Mouse (Mus musculus) heart, embryonic 13.5 days (tissue): ENCODE results near the gene Sdk2. TPM values are rescaled to one million over a fixed set of nuclear protein-coding genes. Genes with fewer than 3 reads are reported as not detected.

Experiments
- ATAC-seq: fragments of 200-750 bp; cut with Nextera tagmentation; 2 replicates; pipeline ENCODE4 v1.8.0; 2017; ENCODE audit warnings: moderate TSS enrichment; ENCODE audit not compliant: insufficient number of reproducible peaks, low FRiP score, low TSS enrichment; ENCODE audit errors: extremely low read depth
- H3K27ac ChIP-seq: fragments of 300-500 bp; sonication (generic); replicated peaks from 2 replicates; pipeline ENCODE4 v1.5.1; 2015; ENCODE audit warnings: moderate library complexity, mild to moderate bottlenecking, inconsistent platforms
- H3K27me3 ChIP-seq: fragments of 300-500 bp; sonication (generic); replicated peaks from 2 replicates; pipeline ENCODE4 v1.6.1; 2015; ENCODE audit warnings: mild to moderate bottlenecking, inconsistent platforms
- H3K36me3 ChIP-seq: fragments of 300-500 bp; sonication (generic); 2 replicates; pipeline ENCODE4 v1.6.1; 2015; ENCODE audit warnings: mild to moderate bottlenecking, inconsistent platforms
- H3K4me1 ChIP-seq: fragments of 300-500 bp; sonication (generic); 2 replicates; pipeline ENCODE4 v1.6.1; 2015; ENCODE audit warnings: inconsistent platforms
- H3K4me2 ChIP-seq: fragments of 300-500 bp; sonication (generic); 2 replicates; pipeline ENCODE4 v1.6.1; 2015; ENCODE audit warnings: inconsistent platforms, mild to moderate bottlenecking, moderate library complexity
- H3K4me3 ChIP-seq: fragments of 300-500 bp; sonication (generic); 2 replicates; pipeline ENCODE4 v1.5.1; 2015; ENCODE audit warnings: moderate library complexity, mild to moderate bottlenecking, inconsistent platforms
- H3K9ac ChIP-seq: fragments of 300-500 bp; sonication (generic); 2 replicates; pipeline ENCODE4 v1.6.1; 2015; ENCODE audit warnings: inconsistent platforms, mild to moderate bottlenecking, moderate library complexity
- H3K9me3 ChIP-seq: fragments of 300-500 bp; sonication (generic); 2 replicates; pipeline ENCODE4 v1.6.1; 2016; ENCODE audit warnings: inconsistent platforms
- WGBS: fragments of 180-500 bp; shearing (Covaris S2); methylation state at CpG from one replicate; pipeline ENCODE4 v1.1.7; 2015; ENCODE audit warnings: mixed read lengths; 5-methylcytosine and 5-hydroxymethylcytosine counted together
- polyA plus RNA-seq: library from polyadenylated mRNA; unstranded; fragments of >200 nt; fragmentation: Nextera tagmentation; extraction: Ambion mirVana; gene quantifications from 2 replicates; pipeline ENCODE4 v1.2.1, GENCODE M21; 2015

The Sdk2 gene
- polyA plus RNA-seq, 1 experiment from 2014 or later: 1.9 TPM

DNA sequence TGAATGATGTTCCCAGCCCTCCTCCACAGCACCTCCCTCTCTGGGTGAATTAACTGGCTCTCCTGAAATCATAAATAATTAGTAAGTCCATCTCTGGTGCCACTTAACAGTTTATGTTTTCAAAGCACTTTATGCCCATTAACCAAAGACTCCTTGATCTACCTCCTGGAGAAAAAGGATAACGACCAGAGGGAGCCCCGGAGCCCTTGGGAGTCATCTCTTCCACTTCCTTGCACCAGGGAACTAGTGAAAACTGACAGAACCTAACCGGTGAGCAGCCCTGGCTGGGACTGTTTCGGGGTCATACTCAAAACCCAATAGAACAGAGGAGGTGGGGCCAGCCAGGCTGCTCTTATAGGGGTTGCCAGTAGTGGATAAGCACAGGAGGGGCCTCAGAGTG lies 22.5 kb downstream of the Sdk2 start:
- Histone ChIP-seq H3K9ac (no peak overlapping the region), H3K4me3 (no peak overlapping the region), H3K36me3 (peaks cover 5% of the 10 kb centered on the region; the same call in 1 of the 2 replicates), H3K4me1 (peaks cover 70% of the 10 kb centered on the region), H3K27ac (no peak overlapping the region), H3K4me2 (no peak overlapping the region), H3K9me3 (peaks cover 5% of the 10 kb centered on the region), H3K27me3 (no peaks in the 10 kb centered on the region)
- 61% methylated on average over 4 of the region's 4 CpGs for WGBS
- no peak for ATAC-seq

DNA sequence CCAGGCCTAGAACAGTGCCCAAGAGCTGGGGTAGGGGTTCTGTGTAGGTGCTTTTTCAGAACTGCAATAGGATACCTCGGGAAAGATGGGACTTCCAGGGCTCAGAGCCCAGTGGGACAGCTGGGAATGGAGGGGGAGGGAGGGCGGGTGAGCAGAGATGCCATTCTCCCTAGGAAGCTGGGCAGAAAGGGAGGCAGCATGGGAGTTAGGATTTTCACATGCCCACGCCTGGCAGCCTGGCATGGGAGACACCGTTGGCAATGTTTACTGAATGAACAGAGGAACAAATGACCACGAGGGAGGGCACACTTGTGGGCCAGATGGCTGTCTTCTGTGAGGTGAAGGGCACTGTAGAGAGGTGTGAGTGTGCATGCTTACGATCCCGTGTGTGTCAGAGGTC lies 23.3 kb downstream of the Sdk2 start:
- H3K36me3 ChIP-seq: peaks cover 5% of the 10 kb centered on the region; the same call in 1 of the 2 replicates
- H3K27ac ChIP-seq: no peak overlapping the region
- no peaks in the 10 kb centered on the region for H3K27me3 ChIP-seq
- 64% methylated on average over 7 of the region's 7 CpGs for WGBS
- no peak overlapping the region for H3K4me3 ChIP-seq
- H3K9ac ChIP-seq: no peak overlapping the region
- H3K4me1 ChIP-seq: peaks cover 64% of the 10 kb centered on the region
- H3K9me3 ChIP-seq: peaks cover 5% of the 10 kb centered on the region
- no peak overlapping the region for H3K4me2 ChIP-seq
- ATAC-seq: no peak

GRCm38 (mm10) chr11:114040391-114041035 lies 26.3 kb downstream of the Sdk2 start:
- WGBS: 6% methylated on average over 10 of the region's 10 CpGs
- Histone ChIP-seq H3K4me2 (peak overlapping the region; percentile 50), H3K9me3 (no peaks in the 10 kb centered on the region), H3K36me3 (no peaks in the 10 kb centered on the region), H3K27ac (peak overlapping the region; percentile 91), H3K4me1 (peaks cover 63% of the 10 kb centered on the region), H3K4me3 (no peak overlapping the region; the same call in 1 of the 2 replicates), H3K9ac (peak overlapping the region; percentile 66), H3K27me3 (no peaks in the 10 kb centered on the region)
- ATAC-seq: peak; percentile 45; the same call in 1 of the 2 replicates

DNA sequence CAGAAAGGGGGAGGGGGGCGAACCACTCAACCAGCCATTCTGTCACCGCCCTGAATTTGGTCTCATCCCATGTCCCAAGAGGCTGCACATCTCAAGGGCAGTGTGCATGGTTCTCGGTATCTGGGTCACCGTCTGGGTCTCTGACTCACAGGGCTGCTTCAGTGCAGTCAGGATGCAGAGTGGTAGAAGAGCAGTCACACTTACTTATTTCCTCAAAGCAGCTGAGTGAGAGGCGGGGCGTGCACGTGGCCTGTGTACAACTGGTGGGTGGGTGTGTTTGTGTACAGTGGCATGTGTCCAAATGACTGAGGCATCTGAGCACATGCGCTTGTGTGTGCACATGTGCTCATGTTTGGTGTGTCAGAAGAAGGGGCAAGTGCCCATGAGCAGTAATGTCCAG lies 28.8 kb downstream of the Sdk2 start:
- Histone ChIP-seq H3K27me3 (no peaks in the 10 kb centered on the region), H3K4me1 (peaks cover 49% of the 10 kb centered on the region), H3K27ac (no peak overlapping the region), H3K4me3 (no peak overlapping the region), H3K9me3 (no peaks in the 10 kb centered on the region), H3K4me2 (no peak overlapping the region), H3K9ac (no peak overlapping the region), H3K36me3 (no peaks in the 10 kb centered on the region)
- WGBS: 49% methylated on average over 8 of the region's 8 CpGs
- no peak for ATAC-seq

DNA sequence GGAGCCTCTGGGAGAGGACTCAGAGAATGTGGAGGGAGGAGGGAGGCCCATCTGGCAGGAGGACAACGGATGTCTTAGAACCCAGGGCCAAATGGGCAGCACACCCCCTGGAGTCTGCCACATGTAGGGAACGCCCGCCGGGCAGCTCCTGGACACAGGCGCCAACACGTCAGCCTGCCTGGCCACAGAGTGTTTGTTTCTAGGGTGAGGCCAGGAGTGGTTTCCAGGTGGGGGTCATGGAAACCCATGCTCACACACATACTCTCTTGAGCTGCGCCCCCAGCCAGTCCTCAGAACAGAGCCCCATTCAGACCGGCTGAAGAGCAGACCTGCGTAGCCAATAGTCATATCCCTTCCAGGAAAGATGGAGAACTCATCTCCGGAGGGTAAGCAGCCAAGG lies 35.4 kb downstream of the Sdk2 start:
- Histone ChIP-seq H3K9me3 (no peaks in the 10 kb centered on the region), H3K27ac (no peak overlapping the region), H3K27me3 (no peaks in the 10 kb centered on the region), H3K4me3 (no peak overlapping the region), H3K4me1 (peaks cover 27% of the 10 kb centered on the region), H3K9ac (no peak overlapping the region), H3K4me2 (no peak overlapping the region), H3K36me3 (no peaks in the 10 kb centered on the region)
- 78% methylated on average over 10 of the region's 10 CpGs for WGBS
- ATAC-seq: no peak

DNA sequence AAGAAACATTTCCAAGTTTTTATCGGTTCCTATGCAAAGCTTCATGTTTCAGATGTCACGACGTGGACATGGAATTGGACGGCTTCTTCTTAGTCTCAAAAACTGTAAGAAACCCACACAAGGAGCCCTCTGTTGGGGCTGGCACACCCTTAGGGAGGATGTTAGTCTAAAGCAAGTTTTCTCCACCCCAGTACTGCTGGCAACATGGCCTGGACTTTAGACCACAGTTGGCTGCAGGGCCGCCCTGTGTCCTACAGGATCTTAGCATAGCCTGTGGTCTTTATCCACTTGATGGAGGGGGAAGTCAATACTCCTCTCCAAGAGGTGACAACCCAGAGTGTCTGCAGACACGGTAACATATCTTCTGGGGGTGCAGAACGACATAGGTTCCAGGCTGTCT lies 36.6 kb downstream of the Sdk2 start:
- H3K9me3 ChIP-seq: no peaks in the 10 kb centered on the region
- no peak overlapping the region for H3K4me2 ChIP-seq
- H3K9ac ChIP-seq: no peak overlapping the region
- no peak overlapping the region for H3K4me3 ChIP-seq
- ATAC-seq: no peak
- no peak overlapping the region for H3K27ac ChIP-seq
- H3K27me3 ChIP-seq: no peaks in the 10 kb centered on the region
- WGBS: 55% methylated on average over 7 of the region's 7 CpGs
- no peaks in the 10 kb centered on the region for H3K36me3 ChIP-seq
- H3K4me1 ChIP-seq: peaks cover 29% of the 10 kb centered on the region

DNA sequence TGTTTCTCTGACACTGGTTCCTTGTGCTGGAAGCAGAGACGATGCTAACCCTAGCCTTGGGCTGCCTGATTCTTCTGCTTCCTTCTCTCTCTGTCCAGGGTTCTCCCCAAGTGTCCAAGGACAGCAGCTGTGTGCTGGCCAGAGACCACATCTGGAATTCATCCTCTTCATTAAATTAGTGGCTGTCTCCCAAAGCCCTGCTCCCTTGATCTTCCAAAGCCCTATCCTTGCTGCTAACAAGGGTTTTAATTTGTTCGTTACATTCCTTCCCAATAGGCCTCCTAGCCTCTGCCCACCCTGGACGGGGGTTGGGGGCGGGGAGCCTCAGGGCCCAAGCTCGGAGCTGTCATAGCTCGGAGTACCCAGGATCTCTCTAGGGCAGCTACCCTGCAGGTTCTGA lies 38.3 kb downstream of the Sdk2 start:
- no peaks in the 10 kb centered on the region for H3K27me3 ChIP-seq
- H3K4me3 ChIP-seq: no peak overlapping the region
- H3K27ac ChIP-seq: 0 out of 2 replicates have a peak overlapping the region, but pooled peaks have one; percentile 24
- no peak overlapping the region for H3K4me2 ChIP-seq
- H3K36me3 ChIP-seq: no peaks in the 10 kb centered on the region
- H3K4me1 ChIP-seq: peaks cover 44% of the 10 kb centered on the region
- whole genome bisulfite sequencing: 36% methylated on average over 6 of the region's 6 CpGs
- ATAC-seq: no peak
- H3K9me3 ChIP-seq: no peaks in the 10 kb centered on the region
- H3K9ac ChIP-seq: no peak overlapping the region

- 0 out of 2 replicates have a peak overlapping the region, but pooled peaks have one; percentile 9 for H3K27ac ChIP-seq
- no peaks in the 10 kb centered on the region for H3K36me3 ChIP-seq
- H3K27me3 ChIP-seq: no peaks in the 10 kb centered on the region
- no peak overlapping the region for H3K4me3 ChIP-seq
- H3K9ac ChIP-seq: no peak overlapping the region
- H3K4me1 ChIP-seq: peaks cover 44% of the 10 kb centered on the region
- ATAC-seq: no peak
- no peak overlapping the region for H3K4me2 ChIP-seq
- WGBS: 46% methylated on average over 6 of the region's 6 CpGs
- H3K9me3 ChIP-seq: no peaks in the 10 kb centered on the region
Measured at GRCm38 (mm10) chr11:114028021-114028420, 38.8 kb downstream of the Sdk2 start.

DNA sequence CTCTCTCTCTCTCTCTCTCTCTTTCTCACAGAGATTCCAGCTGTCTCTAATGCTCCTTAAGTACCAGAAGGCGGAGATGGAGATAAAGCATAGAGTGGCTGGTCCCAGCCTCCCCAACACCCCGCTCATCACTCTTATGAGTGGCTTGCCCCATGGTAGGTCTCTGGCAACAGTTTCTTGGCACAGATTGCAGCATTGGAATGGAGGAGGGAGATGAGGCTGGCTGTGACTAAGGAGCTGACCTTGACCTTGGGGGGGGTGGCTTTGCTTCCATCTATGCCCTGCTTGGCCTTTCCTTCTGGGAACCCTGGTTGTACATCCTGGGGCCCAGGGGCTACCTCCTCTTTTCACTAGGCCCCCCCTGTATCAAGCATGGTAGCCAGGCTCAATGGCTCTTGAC lies 41.8 kb downstream of the Sdk2 start:
- no peak for ATAC-seq
- 75% methylated on average over 2 of the region's 2 CpGs for WGBS
- Histone ChIP-seq H3K4me1 (peaks cover 40% of the 10 kb centered on the region), H3K4me3 (no peak overlapping the region), H3K9me3 (no peaks in the 10 kb centered on the region), H3K27me3 (peaks cover 7% of the 10 kb centered on the region; the same call in 1 of the 2 replicates), H3K4me2 (no peak overlapping the region), H3K9ac (no peak overlapping the region), H3K36me3 (no peaks in the 10 kb centered on the region), H3K27ac (no peak overlapping the region)

- ATAC-seq: no peak
- 28% methylated on average over 1 of the region's 1 CpGs for WGBS
- no peak overlapping the region for H3K4me3 ChIP-seq
- no peaks in the 10 kb centered on the region for H3K36me3 ChIP-seq
- no peak overlapping the region; the same call in 1 of the 2 replicates for H3K27ac ChIP-seq
- H3K9ac ChIP-seq: no peak overlapping the region
- no peaks in the 10 kb centered on the region for H3K9me3 ChIP-seq
- H3K4me2 ChIP-seq: no peak overlapping the region
- peaks cover 15% of the 10 kb centered on the region; the same call in 1 of the 2 replicates for H3K27me3 ChIP-seq
- peaks cover 39% of the 10 kb centered on the region for H3K4me1 ChIP-seq
Measured at GRCm38 (mm10) chr11:114023965-114024364, 42.9 kb downstream of the Sdk2 start.

DNA sequence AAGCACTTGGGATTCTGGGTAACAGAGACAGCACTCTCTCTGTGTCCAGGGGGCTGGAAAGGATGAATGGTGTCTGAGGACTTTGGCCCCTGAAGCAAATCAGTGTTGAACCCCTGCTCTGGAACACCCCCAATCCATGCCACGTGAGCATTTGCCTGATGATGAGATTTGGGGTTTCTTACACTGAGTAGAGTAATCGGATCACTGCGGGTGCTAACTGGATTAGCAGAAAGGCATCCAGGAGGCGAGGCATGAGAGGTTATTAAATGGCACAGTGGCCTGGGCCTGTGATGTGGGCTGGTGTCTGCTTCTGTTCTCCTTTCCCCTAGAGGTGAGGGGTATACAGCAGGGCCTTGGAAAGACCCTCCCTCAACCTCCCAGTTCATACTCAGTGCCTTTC lies 44.7 kb downstream of the Sdk2 start:
- ATAC-seq: no peak
- Histone ChIP-seq H3K36me3 (no peaks in the 10 kb centered on the region), H3K4me3 (no peak overlapping the region), H3K27ac (no peak overlapping the region), H3K27me3 (peaks cover 21% of the 10 kb centered on the region; the same call in 1 of the 2 replicates), H3K4me1 (peaks cover 44% of the 10 kb centered on the region), H3K9ac (no peak overlapping the region), H3K4me2 (no peak overlapping the region), H3K9me3 (no peaks in the 10 kb centered on the region)
- WGBS: 75% methylated on average over 4 of the region's 4 CpGs

GRCm38 (mm10) chr11:114019087-114019486 lies 47.8 kb downstream of the Sdk2 start:
- H3K4me1 ChIP-seq: peaks cover 54% of the 10 kb centered on the region
- ATAC-seq: no peak
- H3K9me3 ChIP-seq: no peaks in the 10 kb centered on the region
- H3K27me3 ChIP-seq: peaks cover 35% of the 10 kb centered on the region
- no peak overlapping the region for H3K4me3 ChIP-seq
- H3K27ac ChIP-seq: no peak overlapping the region
- peak overlapping the region; percentile 18; the same call in 1 of the 2 replicates for H3K4me2 ChIP-seq
- no peaks in the 10 kb centered on the region for H3K36me3 ChIP-seq
- no peak overlapping the region for H3K9ac ChIP-seq
- WGBS: 18% methylated on average over 11 of the region's 11 CpGs
